Mouse (Mus musculus): ENCODE measurements around the gene 2410131K14Rik. TPM values are rescaled to one million over a fixed set of nuclear protein-coding genes. Genes with fewer than 3 reads are reported as not detected.

2410131K14Rik gene
- polyA plus RNA-seq, 1 experiment from 2014 or later, result 12.9 TPM

DNA sequence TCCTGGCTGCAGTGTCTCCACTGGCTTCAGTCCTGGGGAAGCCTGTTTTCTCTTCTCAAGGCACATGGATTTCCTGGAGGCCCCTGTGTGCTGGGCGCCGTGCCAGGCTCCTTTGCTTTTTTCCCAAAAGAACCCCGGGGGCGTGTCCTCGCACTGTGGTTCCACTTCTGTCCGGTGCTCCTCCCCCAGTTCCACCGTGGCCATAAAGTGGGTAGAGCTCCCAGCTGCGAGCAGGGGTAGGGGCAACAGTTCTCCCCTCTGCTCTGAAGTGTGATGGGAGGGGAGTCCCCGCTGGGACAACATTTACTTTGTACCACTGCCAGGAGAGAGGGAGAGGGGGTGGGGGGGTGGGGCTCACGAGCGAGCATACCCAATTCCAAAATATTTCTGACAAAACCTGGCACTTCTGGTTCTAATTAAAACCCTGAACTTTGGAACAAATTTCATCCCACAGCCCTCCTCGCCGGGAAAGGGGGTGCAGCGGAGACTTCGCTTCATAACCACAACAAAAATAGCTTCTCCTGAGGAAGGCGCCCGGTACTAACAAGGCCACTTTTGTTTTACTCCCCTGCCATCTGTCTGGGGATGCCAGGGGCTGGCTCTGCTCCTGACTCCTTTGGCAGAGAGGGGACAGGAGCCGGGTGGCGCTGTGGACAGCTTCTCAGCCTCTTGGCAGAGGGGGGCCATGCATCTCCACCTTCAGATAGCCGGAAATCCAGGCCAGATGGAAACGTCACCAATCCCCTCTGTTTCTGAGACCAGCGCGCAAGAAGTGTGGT is 49.2 kb downstream of the 2410131K14Rik start:
- H3K9me3 ChIP-seq (replicated peaks), result no peaks in the 10 kb centered on the region
- peaks cover 33% of the 10 kb centered on the region for H3K4me1 ChIP-seq
- H3K27me3 ChIP-seq, result no peaks in the 10 kb centered on the region
- H3K4me3 ChIP-seq, result no peak overlapping the region
- peak overlapping the region; percentile 79 for H3K27ac ChIP-seq
- 34% methylated on average over 23 of the region's 23 CpGs for WGBS
- H3K36me3 ChIP-seq, result no peaks in the 10 kb centered on the region
- H3K9ac ChIP-seq, result 0 out of 2 replicates have a peak overlapping the region, but pooled peaks have one; percentile 27
- peak; percentile 86 for ATAC-seq (ENCODE audit: low FRiP score)
- H3K4me2 ChIP-seq (replicated peaks), result peak overlapping the region; percentile 22

DNA sequence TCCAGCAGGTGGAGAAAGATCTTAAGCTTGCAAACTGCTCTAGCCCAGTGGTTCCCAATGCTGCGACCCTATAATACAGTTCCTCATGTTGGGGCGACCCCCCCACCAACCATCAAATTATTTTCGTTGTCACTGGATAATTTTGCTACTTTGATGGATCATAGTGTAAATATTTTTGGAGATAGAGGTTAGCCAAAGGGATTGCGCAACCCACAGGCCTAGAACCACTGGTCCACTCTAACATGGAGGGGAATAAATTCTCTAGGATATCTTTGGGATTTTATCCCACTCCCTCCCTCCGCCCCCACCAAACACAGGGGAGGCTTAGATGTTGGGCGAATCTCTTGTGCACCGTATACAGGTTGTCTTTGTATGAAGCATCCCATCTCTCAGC is 49.8 kb downstream of the 2410131K14Rik start:
- Histone ChIP-seq H3K27me3 (no peaks in the 10 kb centered on the region), H3K9ac (no peak overlapping the region), H3K4me2 (replicated peaks) (peak overlapping the region; percentile 22; the same call in 1 of the 2 replicates), H3K9me3 (replicated peaks) (no peaks in the 10 kb centered on the region), H3K36me3 (no peaks in the 10 kb centered on the region), H3K27ac (peak overlapping the region; percentile 79), H3K4me1 (peaks cover 33% of the 10 kb centered on the region), H3K4me3 (no peak overlapping the region)
- no peak; the same call in 1 of the 2 replicates for ATAC-seq (ENCODE audit: low FRiP score)
- 76% methylated on average over 7 of the region's 7 CpGs for WGBS

DNA sequence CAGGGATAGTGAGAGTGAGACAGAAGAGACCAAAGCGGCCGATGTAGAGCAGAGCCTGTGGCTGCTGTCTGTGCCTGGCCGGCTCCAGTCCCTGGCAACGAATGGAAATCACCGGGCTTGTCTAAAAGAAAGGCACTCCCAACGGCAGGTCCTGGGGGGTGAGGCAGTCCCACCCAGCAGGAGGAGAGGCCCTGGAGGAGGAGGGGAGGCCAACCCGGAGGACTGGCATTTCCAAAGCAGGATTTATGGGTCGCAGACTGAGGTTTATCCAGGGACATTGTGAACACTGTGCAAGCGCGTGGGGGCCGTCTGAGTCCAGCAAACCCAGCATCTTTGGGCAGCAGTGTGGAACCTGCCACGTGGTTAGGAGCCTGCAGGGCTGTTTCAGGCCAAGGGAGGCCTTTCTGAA is 52.3 kb downstream of the 2410131K14Rik start:
- H3K27me3 ChIP-seq, result no peaks in the 10 kb centered on the region
- H3K9me3 ChIP-seq (replicated peaks), result no peaks in the 10 kb centered on the region
- 27% methylated on average over 12 of the region's 12 CpGs for WGBS
- no peak overlapping the region for H3K4me3 ChIP-seq
- no peak overlapping the region; the same call in 1 of the 2 replicates for H3K27ac ChIP-seq
- no peaks in the 10 kb centered on the region for H3K36me3 ChIP-seq
- peaks cover 33% of the 10 kb centered on the region for H3K4me1 ChIP-seq
- H3K9ac ChIP-seq, result no peak overlapping the region
- no peak for ATAC-seq (ENCODE audit: low FRiP score)
- H3K4me2 ChIP-seq (replicated peaks), result no peak overlapping the region

DNA sequence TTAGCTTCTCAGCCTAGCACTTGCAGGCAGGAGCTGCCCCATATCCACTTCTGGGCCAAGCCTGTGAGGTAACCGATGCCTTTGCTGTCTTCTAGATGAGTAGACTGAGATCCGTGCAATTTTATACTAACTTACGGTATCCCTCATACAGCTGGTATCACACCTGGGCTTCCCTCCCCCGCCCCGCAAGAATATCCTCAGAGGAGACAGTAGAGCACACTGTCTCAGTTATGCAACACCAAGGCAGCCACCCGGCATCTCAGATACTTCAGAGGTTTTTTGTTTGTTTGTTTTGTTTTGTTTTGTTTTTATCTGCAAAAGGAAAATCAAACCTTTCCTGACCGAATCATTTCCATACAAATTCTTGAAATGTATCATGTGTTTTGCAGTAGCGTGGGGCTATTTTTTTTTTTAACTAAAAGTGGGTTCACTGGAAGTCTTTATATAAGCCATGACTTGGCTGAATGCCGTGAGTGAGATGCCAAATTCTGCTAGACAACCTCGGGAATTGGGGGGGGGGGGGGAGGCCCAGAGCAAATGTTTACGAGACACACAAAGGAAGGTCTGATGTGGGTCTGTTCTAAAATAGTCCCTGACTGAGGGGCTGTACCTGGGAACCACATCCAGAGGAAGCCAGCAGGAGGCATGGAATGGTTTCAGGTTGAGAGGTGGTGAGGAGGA is 54.8 kb downstream of the 2410131K14Rik start:
- Histone ChIP-seq H3K4me2 (replicated peaks) (no peak overlapping the region), H3K4me3 (no peak overlapping the region), H3K36me3 (no peaks in the 10 kb centered on the region), H3K27me3 (no peaks in the 10 kb centered on the region), H3K9ac (no peak overlapping the region), H3K4me1 (peaks cover 23% of the 10 kb centered on the region), H3K9me3 (replicated peaks) (no peaks in the 10 kb centered on the region), H3K27ac (no peak overlapping the region)
- 87% methylated on average over 11 of the region's 11 CpGs for WGBS
- no peak for ATAC-seq (ENCODE audit: low FRiP score)

DNA sequence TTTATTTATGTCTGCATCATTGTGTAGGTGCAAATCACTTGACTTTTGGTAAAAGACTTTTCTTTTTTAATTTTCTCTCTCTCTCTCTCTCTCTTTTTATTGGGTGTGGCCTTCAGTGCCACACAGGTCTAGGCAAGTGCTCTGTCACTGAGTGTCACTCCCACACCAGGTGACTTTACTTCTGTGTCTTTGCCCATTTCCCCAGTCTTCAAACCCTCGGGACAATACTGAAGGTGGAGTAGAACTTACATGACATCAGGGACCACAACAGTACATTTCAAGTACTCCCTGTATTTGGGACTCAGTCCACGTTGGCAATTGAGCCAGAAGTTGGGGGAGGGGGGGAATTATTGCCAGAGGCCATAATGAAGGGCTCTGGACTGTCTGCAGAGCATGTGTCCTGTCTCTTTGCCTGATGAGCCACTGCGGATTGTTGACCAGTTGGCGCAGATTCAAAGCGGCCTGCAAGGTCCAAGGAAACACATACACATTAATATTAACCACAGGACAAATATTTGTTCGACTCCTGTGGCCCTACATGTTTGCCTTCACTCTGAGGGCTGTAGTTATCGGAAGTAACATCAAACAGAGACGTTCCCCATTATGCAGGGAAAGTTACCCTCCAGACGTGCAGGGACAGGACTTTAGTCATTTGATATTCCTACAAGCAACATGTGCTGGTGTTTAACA is 57.6 kb downstream of the 2410131K14Rik start:
- WGBS, result 73% methylated on average over 9 of the region's 9 CpGs
- Histone ChIP-seq H3K36me3 (no peaks in the 10 kb centered on the region), H3K27me3 (no peaks in the 10 kb centered on the region), H3K4me3 (no peak overlapping the region), H3K9ac (no peak overlapping the region), H3K4me1 (peaks cover 9% of the 10 kb centered on the region), H3K4me2 (replicated peaks) (no peak overlapping the region), H3K27ac (no peak overlapping the region), H3K9me3 (replicated peaks) (no peaks in the 10 kb centered on the region)
- ATAC-seq (ENCODE audit: low FRiP score), result no peak

DNA sequence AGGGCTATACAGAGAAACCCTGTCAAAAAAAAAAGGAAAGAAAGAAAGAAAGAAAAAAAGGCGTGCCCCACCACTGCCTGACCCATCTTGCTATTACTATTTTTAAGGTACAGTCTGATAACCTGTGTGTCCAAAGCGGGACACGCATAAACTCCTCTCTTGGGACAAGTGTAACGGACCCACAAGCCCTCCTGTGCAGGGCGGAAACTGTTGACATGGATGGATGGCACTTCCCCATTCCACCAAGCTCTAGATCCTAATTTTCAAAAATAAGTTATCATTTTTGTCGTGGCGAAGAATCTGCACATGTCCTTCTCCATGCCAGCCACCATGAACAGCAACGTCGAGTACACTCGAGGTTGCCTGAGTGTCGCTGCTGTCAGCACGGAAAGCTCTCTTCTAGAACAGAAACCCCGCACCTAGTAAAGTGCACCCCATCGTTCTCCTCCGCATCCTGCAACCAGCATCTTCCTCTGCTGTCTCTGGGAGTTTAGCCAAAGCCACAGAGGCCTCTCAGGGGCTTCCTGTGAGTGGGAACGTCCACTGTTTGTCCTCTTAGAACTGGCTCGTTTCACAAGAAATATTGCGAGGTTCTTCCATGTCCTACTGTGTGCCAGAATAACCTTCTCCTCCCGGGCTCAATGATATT is 60.1 kb downstream of the 2410131K14Rik start:
- Histone ChIP-seq H3K4me1 (0 out of 2 replicates have a peak, but pooled peaks cover 2% of the 10 kb centered on the region), H3K36me3 (no peaks in the 10 kb centered on the region), H3K4me2 (replicated peaks) (no peak overlapping the region), H3K9ac (no peak overlapping the region), H3K27ac (no peak overlapping the region), H3K9me3 (replicated peaks) (no peaks in the 10 kb centered on the region), H3K4me3 (no peak overlapping the region), H3K27me3 (no peaks in the 10 kb centered on the region)
- ATAC-seq (ENCODE audit: low FRiP score), result no peak
- 91% methylated on average over 19 of the region's 19 CpGs for WGBS

DNA sequence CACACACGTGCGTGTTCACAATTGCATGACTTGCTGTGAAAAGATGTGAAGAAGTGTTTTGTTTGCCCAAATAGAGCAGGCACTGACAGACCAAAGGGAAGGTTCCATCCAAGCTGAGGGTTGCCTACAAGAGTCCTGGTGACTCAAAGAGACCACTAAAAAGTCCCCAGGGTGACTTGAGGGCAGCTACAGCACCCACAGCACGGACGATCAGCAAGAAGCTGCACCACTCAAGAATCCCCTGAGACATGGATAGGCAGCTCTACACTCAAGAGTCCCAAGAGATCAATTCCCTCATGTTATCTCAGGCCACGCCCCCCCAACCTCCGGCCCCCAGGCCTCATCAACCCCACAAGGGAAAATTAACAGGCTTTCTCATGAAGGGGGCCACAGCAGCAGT is 65.4 kb downstream of the 2410131K14Rik start:
- no peak for ATAC-seq (ENCODE audit: low FRiP score)
- Histone ChIP-seq H3K9ac (no peak overlapping the region), H3K27ac (no peak overlapping the region), H3K4me1 (no peaks in the 10 kb centered on the region), H3K36me3 (no peaks in the 10 kb centered on the region), H3K27me3 (no peaks in the 10 kb centered on the region), H3K4me3 (no peak overlapping the region), H3K4me2 (replicated peaks) (no peak overlapping the region), H3K9me3 (replicated peaks) (no peaks in the 10 kb centered on the region)
- 88% methylated on average over 6 of the region's 6 CpGs for WGBS

DNA sequence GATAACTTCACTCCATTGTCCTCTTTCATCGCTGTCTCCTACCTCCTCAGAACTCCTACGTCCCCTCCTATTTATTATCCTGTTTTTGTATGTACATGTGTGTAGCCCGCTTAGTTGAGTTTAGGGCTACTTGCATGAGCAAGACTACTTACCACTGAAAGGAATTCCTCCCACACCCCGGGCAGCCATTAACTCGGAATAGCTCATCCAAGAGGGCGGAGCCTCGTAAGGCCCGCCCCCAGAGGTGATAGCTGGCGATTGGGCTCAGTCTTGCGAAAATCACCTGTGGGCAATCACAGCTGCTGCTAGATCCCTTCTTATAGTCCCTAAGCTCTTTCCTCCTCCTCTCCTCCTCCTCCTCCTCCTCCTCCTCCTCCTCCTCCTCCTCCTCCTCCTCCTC is 66.2 kb downstream of the 2410131K14Rik start:
- H3K4me1 ChIP-seq, result no peaks in the 10 kb centered on the region
- whole genome bisulfite sequencing, result 63% methylated on average over 10 of the region's 10 CpGs
- no peaks in the 10 kb centered on the region for H3K36me3 ChIP-seq
- no peak overlapping the region for H3K4me3 ChIP-seq
- ATAC-seq (ENCODE audit: low FRiP score), result no peak
- H3K27ac ChIP-seq, result no peak overlapping the region
- H3K27me3 ChIP-seq, result no peaks in the 10 kb centered on the region
- H3K4me2 ChIP-seq (replicated peaks), result no peak overlapping the region
- no peaks in the 10 kb centered on the region for H3K9me3 ChIP-seq (replicated peaks)
- no peak overlapping the region for H3K9ac ChIP-seq

DNA sequence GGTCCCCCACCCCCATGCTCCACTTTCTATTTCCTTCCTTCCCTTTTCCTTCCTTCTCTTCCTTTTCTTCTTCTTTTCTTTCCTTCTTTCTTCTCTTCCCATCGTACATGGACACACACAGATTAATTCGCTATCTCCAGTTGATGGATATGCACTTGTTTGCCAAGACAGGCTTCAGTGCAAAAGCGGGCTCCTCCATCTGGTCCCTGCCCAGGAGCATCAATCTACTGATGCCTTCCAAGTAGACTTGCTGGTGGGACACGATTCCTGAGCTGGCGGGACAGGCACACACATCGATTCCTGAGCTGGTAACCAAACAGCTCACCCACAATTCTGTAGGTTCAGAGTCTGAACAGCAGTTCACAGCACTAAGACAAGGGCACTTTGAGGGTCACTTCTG is 68.7 kb downstream of the 2410131K14Rik start:
- H3K27ac ChIP-seq, result no peak overlapping the region
- H3K4me3 ChIP-seq, result no peak overlapping the region
- ATAC-seq (ENCODE audit: low FRiP score), result no peak
- 95% methylated on average over 6 of the region's 6 CpGs for WGBS
- peaks cover 14% of the 10 kb centered on the region for H3K4me1 ChIP-seq
- no peaks in the 10 kb centered on the region for H3K27me3 ChIP-seq
- no peak overlapping the region for H3K4me2 ChIP-seq (replicated peaks)
- H3K9ac ChIP-seq, result no peak overlapping the region
- no peaks in the 10 kb centered on the region for H3K36me3 ChIP-seq
- no peaks in the 10 kb centered on the region for H3K9me3 ChIP-seq (replicated peaks)

Other genes starting within 250 kb of the 2410131K14Rik start
- 0.53 and 0.56 TPM in 2 replicates for gene Tesc, start 217.5 kb upstream of the 2410131K14Rik start, polyA plus RNA-seq (2016; fragmentation: Nextera tagmentation; extraction: Ambion mirVana)
- 42.0 and 45.0 TPM in 2 replicates for gene Fbxw8, start 89.8 kb upstream of the 2410131K14Rik start, polyA plus RNA-seq (2016; fragmentation: Nextera tagmentation; extraction: Ambion mirVana)
- gene Hrk, start 80.6 kb upstream of the 2410131K14Rik start, polyA plus RNA-seq (2016; fragmentation: Nextera tagmentation; extraction: Ambion mirVana), result 1.8 TPM in 2 replicates
- 9.4 and 11.0 TPM in 2 replicates for gene Rnft2, start 111 bp upstream of the 2410131K14Rik start, polyA plus RNA-seq (2016; fragmentation: Nextera tagmentation; extraction: Ambion mirVana)